Mouse (Mus musculus): ENCODE measurements at regions not wholly inside any gene's neighbourhood (a gene's known extent, or its start where the extent isn't known, plus 50 kb on each side); places are given as distances from the start of the nearest gene placed in this dataset.

DNA sequence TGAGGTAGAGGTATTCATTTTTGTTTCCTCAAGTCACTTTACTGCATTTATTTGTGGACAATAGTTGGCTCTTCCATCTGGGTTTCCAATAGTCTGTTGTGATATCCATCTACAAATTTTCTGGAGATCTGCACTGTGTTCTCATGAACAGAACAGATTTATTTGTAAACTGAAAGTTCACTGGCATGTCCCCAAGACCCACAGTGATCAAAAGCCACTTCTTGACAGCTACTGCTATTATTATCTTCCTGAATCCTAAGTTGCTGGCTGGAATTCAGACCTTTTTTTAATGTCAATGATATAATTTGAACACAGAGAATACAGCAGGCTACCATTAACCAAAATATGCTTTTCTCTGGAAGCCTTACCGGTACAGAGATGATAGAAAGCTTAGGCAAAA, 64.9 kb upstream of the Igsf10 start:
- no peak for TF ChIP-seq CTCF (IDR thresholded peaks at IDR 0.05; ENCODE audit: borderline replicate concordance, extremely low read depth, insufficient read depth, insufficient read length)
- no peak for TF ChIP-seq POLR2A (IDR thresholded peaks at IDR 0.05; ENCODE audit: borderline replicate concordance, extremely low read depth, insufficient read depth, insufficient read length, poor library complexity, severe bottlenecking)
